Mouse (Mus musculus) brain, embryonic 18.5 days (tissue): ENCODE data around the gene Hc.

Source experiments
- DNase-seq: peaks from one replicate; pipeline ENCODE4 v3.0.0-alpha.2; 2012; ENCODE audit warnings: low read depth, low spot score

Gene Hc

GRCm38 (mm10) chr2:34954344-34954743 is 106.9 kb downstream of the Hc start:
- no peak for DNase-seq

GRCm38 (mm10) chr2:34953547-34954116 is 107.6 kb downstream of the Hc start:
- DNase-seq = no peak

DNA sequence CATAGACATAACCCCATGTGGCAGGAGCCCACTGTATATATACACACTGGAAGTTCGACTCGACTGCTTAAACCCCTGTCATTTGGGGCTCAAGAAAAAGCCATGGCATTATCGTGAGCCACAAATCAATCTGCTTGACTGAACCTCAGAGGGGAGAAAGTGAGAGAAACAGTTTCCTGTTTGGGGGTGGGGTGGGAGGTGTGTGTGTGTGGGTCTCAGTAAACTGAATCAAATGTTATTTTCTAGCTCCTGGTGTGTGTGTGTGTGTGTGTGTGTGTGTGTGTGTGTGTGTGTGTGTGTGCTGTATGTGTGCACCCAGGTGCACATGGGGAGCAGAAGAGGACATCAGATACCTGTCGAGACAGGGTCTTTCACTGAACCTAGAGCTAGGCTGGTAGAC is 108.2 kb downstream of the Hc start:
- no peak for DNase-seq

DNA sequence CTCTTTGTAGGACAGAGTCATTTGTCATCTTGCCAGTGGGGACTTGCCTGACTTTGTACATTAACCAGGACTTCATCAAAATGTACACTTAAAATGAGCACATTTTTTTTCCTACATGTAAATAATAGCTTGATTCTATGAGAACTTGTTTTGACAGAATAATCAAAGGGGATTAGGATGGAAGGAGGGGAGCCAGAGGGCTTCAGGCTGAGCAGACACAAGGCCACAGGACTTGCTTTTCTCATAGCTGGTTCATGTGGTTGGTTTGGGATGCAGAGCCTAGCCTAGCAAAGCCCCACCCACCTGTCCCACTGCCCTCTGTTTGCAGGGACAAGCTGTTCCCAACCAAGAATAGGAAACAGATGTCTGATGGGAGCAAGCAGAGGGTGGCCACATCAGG is 109.8 kb downstream of the Hc start:
- DNase-seq = no peak

DNA sequence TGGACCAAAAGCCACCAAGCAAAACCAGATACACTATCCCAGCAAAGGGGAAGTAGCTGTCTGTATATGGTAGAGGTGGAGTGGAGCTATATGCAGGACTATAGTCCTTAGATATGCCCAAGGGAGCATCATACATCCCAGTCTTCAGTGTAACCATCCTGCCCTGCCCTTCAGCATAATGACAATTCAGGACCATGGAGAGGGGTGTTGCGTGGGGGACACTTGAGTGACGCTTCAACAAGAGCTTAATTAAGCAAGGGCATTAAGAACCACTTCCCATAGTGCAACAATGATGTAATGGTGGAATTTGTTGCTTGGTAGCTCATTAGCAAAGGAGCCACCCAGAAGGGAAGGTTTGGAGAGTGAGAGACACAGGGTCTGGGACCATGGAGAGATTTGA is 112.6 kb downstream of the Hc start:
- DNase-seq = no peak

DNA sequence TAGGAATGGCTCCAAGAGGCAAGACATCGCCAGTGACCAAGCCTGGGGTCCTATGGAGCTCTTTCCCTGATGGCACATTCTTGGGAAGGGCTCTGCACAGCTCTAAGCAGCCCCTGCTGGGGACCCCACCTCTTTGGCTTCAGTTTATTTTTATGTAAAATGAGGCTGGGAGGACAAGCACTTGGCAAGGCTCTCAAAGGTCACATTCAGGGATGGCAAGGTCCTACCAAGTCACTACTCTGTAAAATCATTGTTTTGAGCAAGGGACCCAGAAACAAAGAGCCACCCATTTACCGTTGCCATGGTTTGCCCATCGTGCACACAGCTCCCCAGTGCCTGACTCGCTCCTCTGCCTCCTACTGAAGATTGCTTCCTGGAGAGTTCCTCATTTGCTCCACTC is 115.2 kb downstream of the Hc start:
- no peak for DNase-seq

DNA sequence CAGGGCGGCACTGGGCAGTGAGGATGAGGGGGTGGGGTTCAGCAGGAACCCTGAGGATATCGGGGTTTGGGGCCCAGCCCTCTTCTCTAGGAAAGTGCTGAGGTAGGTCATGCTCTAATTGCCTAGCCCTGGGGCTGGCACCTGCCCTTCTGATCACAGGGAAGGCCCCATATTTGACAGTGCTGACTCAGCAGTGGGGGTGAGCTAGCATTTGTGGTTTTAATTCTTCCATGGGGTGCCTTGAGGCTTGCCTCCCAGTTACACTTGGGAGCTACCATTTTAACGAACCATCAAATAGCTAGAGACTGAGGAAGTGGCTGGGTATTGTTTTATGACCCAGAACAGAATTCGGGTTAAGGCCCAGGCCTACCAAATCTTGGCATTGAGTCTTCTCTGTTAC is 115.7 kb downstream of the Hc start:
- no peak for DNase-seq

- no peak for DNase-seq
Observed at GRCm38 (mm10) chr2:34944761-34945160, 116.5 kb downstream of the Hc start.

GRCm38 (mm10) chr2:34943556-34944120 is 117.6 kb downstream of the Hc start:
- DNase-seq = no peak

DNA sequence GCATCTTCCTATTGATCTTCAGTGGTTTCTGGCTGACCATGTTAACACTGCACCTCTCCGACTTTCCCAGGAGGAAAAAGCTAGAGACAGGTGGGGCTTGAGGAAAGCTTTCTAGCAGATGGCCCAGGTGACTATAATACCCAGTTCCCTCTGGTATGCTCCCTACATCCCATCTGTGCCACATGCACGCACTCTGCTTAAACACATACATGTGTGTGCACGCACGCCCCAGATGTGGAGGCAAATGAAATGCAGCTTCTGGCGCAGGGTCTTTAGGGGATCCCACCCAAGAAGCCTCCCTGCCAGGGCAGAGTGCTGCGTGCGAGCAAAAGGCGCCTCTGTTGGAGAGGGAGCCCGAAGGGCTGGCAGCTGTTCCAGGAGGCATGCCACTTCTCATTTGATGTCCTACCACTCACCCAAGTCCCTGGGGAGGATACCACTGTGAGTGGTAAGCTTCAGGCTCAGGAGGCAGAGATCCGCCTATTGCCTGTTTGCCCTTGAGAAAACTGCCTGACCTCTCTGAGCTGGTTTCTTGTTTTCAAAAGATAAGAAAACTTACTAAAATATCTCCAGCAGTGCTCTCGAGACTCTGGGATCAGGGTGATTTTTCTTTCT is 120.1 kb downstream of the Hc start:
- no peak for DNase-seq

DNA sequence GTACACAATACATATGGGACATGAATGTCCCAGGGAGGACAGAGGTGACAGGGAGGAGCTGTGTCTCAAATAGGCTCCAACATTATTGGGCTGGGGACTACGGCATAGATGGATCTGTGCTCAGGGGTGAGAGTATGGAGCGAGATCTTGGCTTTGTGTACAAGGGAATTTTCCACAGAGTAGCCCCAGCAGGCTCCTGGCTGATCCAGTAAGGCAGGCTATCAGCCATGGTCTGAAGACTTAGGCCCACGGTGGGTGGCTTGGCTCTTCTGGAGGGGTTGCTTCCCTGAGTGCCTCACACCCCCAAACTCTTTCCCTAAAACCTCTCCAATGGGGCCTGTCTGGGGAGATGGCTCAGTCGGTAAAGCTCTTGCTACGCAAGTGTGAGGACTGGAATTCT is 121.0 kb downstream of the Hc start:
- DNase-seq = no peak

- DNase-seq = no peak
Observed at GRCm38 (mm10) chr2:34938269-34939208, 122.7 kb downstream of the Hc start.

DNA sequence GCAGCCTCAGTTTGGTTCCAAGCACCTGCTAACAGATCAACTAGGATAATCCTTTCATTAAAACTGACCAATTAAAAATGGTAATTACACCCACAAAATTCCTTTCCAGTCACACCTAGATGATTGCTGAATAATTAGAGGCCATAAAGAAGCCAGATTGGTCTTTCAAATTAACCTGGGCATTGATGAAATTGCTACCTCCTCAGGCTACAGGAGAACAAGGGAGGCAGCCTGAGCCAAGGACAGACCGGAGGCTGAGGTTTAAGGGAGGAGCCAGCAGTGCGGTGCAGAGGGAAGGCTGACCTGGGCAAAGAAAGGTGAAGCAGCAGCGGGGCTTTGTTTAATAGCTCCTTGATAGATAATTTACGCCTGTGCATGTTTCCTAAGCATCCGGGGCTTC is 123.8 kb downstream of the Hc start:
- no peak for DNase-seq
